Mouse (Mus musculus): ENCODE results near the gene Tigd2.
"Not testable (repeated sequence)": the region's sequence is repeated elsewhere in the genome, so short reads cannot be mapped to it uniquely, and the experiment has no call there.

The Tigd2 gene

DNA sequence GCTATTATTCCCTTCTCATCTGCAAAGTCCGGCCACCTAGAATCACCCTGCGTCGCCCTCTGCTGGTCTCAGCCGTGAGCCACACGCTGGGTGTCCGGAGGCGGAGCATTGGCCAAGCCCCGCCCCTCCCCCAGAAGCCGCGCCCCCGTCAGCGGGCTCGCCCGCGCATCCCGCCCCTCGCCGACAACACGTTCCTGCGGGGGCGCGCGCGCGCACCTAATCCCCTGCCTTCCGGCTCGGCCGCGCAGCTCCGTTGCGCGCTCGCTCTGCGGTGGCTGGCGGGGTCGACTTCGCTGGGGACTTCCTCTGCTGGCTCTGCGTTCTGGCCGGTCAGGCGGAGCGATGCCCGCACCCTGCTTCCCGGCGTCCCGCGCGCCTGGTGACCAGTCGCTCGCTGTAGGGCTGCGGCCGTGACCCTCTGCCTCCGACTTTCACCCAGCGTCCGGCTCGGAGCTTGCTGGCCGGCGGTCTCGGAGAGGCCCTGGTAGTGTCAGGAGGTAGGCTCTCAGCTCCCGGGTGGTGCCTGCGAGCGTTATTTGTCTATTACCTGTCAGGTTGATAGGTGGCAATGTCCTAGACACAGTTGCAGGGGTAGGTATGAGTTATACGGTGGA, at the start of gene Tigd2:
Gene Tigd2, plus strand, starts transcription at position 186 of the 614 bp plus-strand sequence.
- peak; percentile 95 for DNase-seq

DNA sequence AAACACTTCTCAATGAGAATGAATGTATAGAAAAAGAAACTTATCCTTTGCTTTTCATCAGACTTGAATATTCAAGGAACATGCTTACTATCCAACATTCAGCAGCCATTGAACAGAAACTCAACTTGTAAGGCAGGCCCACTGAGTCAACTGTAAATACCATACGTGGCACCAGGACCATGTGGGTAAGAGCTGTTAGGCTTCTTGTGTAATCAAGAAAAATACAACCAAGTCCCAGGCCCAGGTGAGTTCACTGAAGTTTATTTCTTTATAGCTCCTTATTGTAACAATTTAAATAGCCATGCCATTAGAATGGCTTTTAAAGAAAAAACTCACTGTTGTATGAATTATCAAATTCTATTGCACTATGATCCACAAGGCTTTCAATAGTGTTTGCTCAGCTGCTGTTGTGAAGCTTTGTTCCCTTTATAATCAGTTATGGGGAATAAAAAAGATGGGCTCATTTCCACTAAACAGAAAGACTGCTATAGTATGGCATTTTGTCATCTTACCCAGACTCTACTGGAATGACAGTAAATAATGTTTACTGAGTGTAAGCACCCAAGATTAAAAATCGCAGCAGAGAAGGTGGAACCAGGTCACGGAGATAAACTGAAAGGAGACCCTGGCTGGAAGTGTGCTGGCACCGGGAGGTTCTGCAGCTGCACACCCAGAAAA, 46.7 kb upstream of the Tigd2 start:
- DNase-seq, result no peak

DNA sequence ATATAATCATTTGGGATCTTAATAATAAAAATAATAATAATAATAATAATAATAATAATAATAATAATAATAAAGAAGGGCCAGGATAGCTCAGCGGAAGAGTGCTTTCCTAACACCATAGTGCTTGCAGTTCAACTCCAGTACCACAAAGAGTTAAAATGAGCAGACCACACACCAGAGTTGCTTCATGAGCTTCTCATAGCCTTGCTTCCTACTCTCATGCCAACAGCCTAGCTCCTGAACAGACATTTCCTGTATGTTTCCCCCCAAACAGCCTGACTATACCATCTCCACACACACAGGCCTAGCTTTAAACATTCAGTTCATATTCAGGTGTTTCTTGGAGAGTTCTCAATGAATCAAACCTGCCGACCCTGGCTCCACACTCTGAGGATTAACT, 45.8 kb upstream of the Tigd2 start:
- no peak for DNase-seq

DNA sequence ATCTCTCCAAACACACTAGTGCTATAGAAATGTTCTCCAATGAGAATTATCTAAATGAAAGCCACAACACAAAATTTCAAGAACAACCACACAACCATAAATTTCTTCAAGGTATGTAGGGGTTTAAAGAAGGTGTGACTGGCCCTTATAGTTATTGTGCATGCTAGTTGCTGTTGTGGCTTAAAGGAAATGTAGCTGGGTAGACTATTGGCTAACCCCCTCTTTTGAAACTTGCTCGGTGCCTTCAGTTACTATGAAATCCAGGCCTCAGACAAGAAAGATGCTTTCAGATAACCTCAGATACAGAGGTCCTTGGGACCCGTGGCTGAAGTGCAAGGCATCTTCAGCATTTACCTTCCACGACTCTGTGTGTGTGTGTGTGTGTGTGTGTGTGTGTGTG, 45.3 kb upstream of the Tigd2 start:
- DNase-seq, result no peak

DNA sequence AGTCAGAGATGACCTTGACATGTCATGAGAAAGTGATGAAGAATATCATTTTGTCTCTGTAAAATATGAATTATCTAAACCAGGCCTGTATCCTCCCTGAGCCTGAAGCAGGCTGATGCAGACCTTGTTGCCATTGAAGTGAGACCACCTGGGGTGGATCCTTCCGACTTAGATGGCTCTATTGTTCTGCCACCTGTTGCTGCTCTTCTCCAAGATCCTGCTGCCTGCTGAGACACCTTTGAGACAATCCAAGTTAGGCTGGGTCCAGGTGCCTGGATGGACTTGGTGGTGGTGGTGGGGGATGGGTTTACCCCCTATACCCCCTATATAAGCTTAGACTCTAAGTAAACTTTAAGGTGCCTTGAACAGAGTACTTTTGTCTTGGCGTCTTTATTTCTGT, 39.7 kb upstream of the Tigd2 start:
- DNase-seq, result no peak

DNA sequence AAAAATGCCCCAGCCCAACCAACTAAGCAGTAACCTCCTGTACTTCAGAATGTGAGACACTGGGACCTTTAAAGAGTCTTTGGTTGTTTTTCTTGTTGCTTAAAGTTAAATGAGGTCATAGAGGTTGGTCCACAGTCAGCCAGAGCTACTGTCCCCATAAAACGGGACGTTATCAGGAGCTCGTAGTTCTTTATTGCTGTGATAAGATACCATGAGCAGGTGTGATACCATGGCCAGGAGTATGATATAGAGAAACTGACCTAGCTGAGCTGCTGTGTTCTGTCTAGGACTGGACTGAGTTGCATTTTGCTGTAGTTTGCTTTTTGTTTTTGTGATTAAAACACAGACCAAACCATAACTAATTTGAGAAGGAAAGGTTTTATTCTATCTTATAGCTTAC, 37.4 kb upstream of the Tigd2 start:
- DNase-seq, result no peak

DNA sequence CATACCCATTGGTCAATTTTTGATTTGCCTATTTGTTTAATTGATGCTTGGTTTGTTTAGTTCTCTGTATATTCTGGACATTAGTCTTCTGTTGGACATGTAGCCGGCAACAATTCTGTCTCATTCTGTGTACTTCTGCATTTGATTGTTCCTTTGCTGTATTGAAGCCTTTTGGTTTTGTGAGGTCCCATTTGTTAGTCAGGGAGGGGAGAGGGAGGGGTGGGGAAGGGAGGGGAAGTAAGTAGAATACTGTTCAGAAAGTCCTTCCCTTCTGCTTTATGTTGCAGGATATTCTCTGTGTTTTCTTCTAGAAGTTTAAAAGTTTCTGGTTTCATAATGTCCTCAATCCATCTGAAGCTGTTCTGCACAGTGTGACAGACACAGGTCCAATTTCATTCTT, 34.7 kb upstream of the Tigd2 start:
- no peak for DNase-seq

DNA sequence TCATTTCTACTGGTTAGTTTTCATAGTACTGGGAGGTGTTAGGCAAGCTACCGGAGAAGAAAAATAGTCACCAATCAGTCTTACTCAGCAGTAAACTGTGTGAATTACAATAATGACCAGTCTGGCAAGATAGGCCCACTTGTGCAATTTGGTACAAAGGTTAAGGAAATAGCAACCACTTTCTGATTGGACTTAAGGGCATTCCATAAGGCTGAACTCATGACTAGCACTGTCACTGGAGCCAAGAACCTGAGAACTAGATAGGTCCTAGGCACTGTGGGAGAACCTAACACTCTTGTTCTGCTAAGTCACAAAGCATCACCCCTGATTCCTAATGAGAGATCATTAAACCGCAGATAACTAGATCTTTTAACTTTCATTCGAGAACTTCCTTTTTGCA, 30.6 kb upstream of the Tigd2 start:
- DNase-seq, result no peak

DNA sequence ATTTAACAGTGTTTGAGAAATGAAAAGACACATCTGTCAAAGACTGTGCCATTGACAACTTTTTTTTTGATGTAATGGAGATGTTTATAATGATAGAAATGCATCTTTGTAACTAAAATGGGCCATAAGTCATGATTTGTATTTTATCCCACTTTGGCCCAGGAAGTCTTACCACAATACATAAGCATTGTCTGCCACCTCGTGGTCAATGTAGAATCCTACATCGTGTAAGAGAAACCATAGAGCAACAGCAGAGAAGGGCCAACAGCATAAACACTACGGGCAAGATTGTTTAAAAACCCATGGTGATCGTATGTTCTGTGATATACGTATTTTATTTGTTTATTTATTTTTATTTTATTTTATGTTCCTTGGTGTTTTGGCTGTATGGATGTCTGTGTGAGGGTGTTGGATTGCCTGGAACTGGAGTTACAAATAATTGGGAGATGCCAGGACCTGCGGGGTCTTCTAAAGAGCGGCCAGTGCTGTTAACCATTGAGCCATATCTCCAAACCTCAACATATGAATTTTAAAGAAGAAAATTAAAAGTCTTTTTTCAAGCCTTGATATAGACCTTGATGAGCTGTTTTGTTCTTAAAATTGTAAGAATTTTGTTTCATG, 28.2 kb upstream of the Tigd2 start:
- peak; percentile 42 for DNase-seq

DNA sequence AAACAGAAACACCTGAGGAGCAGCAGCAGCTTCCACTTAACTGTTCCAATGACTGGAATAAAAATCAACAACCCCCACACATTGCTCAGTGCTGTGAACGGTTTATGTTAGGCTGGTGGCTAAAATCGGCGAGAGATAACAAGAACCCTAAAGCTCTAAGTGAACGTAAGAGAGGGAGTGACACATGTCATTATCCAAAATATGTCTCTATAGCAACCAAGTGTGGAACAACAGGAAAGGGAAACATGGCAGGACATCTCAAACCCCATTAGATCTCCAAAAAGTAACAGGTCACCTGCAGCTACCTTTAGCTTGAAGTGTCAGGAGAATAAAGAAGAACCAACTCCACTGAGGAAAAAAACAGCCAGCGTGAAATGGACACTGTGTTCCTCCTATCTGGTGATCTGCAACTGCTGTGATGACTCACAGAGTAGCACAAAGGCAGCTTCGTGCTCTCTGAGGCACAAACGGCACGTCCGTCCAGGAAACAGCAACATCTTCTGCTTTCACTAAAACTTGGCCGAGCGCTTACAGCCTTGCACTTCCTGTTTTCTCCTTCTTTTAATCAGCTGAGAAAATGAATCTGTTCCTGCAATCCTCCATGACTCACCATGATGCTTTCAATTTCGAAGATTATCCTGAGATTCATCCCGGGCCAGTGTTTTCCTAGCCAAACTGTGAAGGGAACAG, 23.5 kb upstream of the Tigd2 start:
- no peak for DNase-seq

DNA sequence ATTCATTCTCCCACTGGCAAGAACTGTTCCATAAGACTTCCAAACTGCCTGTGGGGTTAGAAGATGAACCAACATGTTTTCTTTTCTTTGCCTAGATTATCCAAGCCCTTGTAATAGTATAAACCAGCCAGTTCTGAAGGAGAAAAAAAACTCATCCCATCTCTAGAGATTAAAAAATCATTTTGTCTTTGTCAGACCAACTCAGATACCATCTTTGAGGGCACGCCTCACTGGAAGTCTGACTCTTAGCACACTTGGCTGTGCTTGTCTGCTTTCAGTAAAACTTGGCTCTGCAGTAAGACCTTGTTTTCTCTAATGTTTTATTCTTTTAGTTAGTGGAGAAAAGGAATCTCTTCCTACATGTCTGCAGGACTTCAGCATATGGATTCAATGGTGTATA, 18.7 kb upstream of the Tigd2 start:
- no peak for DNase-seq

DNA sequence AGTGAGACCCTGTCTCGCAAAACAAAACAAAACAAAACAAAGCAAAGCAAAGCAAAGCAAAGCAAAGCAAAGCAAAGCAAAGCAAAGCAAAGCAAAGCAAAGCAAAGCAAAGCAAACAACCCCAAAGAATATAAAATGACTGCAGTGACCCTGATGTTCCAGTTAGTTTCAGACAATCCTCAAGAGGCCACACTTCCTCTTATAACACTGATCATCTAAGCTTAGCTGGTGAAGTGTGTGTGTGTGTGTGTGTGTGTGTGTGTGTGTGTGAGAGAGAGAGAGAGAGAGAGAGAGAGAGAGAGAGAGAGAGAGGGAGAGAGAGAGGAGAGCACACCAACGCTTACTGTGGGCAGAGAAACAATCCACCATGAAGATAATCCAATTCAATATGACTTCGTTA, 14.2 kb upstream of the Tigd2 start:
- DNase-seq, result not testable (repeated sequence)

DNA sequence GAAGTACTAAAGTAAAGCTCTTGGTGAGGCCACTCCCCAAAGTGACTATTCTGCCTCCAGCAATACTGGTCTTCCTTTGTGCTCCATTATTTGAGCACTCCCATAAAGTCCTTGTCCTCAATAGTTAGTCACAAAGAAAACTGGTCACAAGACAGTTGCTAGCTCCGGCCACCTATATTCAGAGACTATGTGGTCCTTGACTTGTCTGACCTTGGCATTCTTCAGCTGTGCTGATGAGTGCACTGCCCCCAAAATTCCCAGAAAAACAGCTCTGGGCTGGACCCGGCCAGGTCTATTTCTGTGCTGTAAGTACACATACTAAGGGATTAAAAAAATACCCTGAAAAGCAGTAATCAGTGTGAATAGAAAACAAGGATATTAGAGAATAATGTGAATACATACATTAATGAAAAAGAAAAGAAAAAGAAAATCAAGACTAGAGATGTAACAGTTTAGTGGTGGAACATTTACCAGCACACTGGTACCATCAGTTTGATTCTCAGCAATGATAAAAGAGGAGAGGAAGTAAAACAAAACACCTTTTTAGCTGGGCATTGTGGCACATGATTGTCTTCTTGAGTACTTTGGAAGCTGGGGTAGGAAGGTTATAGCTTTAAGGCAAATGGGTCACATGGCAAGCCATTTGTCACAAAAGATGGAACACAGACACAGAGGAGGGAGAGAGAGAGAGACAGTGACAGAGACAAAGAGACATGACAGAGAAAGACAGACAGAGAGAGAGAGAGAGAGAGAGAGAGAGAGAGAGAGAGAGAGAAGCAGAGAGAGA, 12.6 kb upstream of the Tigd2 start:
- DNase-seq, result no peak

DNA sequence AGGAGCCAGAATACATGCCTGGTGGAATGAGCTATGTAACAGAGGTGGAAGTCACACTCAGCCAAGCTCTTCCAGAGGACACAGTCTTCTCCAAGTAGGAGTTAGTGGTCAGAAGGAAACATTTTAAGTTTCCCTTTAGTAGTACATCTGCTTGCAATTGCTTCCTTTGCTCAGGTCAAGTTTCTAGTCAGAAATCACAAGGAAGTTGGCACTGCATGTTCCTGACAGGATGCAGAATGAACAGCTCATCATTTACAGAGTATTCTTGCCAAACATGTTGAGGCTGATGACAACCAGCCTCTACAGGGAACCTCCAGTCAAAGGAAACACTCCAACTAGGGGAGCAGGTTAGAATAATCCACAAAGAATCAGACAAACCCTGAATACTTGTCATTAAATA, 11.9 kb upstream of the Tigd2 start:
- no peak for DNase-seq

DNA sequence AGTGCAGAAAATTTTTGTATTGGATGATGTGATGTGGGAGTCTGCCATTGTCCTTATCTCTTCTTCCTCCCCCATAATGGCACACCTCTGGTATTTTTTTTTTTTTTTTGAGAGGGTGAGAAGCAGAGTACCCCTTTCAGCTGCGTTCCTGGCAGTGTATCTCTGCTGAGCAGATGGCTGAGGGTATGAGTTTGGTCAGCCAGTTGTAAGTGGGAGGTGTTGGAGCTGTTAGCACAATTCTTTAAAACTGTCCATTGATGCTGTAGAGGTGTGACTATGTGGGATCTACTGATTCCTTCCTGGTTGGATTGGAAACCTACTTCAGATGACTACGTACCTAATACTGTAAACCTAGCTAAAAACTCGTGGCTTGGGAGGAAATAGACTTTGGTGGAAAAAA, 10.3 kb upstream of the Tigd2 start:
- no peak for DNase-seq

DNA sequence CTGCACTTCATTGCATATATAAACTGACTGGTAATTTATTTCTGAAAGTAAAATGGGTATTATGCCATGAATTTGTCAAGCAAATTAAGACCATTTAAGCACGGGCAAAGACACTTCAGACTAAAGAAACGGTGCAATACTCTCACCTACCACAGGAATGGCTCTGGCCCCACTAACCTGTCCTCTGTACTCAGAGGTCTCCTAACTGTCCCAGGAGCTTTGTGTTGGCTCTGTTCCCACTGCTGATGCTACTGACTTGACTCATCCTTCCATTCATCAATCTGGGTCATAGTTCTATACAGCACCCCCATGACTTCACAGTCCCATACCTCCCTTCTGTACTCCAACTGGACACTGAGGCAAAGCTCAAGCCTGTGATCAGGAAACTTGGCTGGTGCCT, 9.6 kb upstream of the Tigd2 start:
- DNase-seq, result no peak

DNA sequence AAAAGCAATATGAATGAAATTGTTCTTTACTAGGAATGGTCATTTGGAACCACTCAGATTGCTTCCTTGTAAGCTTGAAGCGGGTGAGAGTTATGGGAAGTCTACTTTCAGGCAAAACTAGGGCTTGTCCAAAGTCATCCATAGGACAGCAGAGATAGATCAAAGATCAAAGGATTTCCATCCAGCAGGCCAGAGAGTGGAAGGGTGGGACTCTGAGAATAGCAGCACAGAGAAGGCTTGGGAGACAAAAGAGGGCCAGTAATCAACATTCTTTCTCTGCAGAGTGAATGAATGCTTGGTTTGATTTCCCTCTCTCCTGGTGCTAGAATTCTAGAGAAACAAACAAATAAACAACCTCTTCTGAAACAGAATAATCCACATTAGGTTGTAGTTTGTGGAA, 1.1 kb upstream of the Tigd2 start:
- no peak for DNase-seq

DNA sequence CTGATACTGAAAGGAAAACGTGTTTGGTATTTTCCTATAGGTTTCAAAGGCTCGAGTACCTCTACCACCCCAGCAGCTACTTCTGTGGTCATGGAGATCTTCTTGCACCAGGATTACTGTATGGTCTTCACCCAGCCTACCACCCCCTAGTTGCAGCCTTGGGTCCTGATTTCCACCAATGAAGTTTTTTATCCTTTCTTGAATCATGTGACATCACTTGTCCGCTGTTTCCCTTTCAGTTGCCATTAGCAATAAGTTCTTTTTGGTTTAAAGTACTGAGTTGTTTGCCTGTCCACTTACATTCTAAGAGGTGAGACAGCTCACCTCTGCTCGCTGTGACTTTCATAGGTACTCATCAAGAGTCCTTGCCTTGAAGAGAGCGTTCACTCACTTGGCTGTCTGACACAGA, 633 bp downstream of the Tigd2 start:
- DNase-seq, result no peak

DNA sequence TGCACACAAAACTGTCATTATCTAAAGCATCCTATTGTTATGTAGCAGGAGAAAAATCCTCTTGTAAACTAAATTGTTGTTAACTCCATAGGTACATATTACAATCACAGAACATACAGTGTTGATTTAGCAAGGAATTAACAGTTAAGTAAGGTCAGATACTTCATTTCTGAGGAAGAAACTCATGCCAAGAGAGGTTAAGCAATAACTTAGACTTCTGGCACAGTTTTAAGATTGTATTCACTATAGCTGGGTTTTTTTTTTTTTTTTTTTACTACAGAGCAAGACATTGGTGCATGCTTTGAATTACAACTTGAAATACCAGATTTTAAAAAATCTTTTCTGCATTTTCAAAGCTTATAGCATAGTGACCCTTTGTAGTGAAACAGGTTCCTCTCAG, 24.5 kb downstream of the Tigd2 start:
- DNase-seq, result no peak

DNA sequence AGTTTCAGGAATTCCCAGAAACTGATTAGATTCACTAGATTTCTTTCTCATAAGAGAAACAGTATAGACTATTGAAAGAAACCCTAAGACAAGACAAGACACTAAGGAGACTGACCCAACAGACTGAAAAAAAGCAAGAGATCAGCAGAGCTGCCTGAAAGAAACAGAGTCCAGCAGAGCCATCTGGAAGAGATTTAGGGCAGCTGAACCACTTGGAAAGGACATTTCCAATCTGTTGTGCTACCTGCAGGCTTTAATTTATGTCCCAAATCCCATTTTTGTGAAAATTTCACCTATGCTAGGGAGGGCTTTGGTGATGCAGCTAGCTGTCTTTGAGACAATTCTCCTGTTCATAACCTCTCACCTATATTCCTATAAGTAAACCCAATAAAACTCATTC, 25.0 kb downstream of the Tigd2 start:
- no peak for DNase-seq

DNA sequence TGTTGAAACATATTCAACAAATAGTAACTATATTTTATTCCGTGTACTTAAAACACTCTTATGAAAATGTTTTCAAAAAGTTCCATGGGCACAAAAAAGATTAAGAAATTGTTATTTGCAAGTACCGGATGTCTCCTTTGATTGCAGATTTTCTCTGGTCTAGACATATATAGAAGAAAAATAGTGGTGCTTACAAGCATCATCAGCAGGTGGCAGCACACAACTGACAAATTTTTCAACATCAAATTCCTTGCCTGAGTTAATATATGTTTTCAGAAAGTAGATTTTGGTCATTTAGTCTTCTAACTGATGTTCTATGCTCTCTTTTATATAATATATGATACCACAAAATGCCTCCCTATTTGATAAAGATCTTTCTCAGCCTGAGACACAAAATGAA, 41.0 kb downstream of the Tigd2 start:
- peak; percentile 40 for DNase-seq

DNA sequence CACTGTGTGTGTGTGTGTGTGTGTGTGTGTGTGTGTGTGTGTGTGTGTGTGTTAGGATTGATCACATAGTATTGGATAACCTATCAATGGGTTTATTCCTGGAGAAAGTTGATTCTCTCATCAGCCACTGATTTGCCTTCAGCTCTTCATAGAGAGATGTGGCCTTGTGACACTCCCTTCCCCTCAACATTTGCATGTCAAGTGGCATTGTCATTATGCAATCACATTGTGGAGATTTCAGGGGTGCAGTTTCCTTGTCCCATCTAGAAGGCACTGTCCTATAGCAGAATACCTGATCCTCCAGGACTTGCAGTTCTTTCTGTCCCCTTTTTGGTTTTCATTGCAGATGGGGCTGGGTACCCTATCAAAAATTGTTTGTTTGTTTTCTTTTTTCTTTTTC, 41.9 kb downstream of the Tigd2 start:
- no peak for DNase-seq

DNA sequence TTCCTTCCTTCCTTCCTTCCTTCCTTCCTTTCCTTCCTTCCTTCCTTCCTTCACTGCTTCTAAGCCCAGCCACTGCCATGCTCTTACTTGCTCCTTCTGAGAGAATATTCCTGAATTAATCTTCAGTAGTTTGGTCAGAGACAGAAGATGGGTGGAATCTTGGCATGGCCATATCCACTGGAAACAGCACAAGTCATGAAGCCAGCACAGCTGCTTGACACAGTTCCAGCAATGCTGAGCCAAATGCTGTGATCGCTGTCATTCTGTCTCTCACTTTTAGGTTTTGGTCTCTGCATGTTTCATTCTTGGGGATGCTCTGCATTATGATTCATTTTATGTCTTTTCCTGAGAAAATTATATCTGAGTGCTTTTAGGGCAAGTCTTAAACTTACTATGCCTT, 47.2 kb downstream of the Tigd2 start:
- no peak for DNase-seq

Data from right cerebral cortex, postnatal 14 days (tissue).